Mouse (Mus musculus): ENCODE data around the gene Hist2h2aa1. TPM values are rescaled to one million over a fixed set of nuclear protein-coding genes. Genes with fewer than 3 reads are reported as not detected.
"Not testable (repeated sequence)": the region's sequence is repeated elsewhere in the genome, so short reads cannot be mapped to it uniquely, and the experiment has no call there.

Gene Hist2h2aa1
- polyA plus RNA-seq, 1 experiment from 2014 or later = 8.1 TPM

DNA sequence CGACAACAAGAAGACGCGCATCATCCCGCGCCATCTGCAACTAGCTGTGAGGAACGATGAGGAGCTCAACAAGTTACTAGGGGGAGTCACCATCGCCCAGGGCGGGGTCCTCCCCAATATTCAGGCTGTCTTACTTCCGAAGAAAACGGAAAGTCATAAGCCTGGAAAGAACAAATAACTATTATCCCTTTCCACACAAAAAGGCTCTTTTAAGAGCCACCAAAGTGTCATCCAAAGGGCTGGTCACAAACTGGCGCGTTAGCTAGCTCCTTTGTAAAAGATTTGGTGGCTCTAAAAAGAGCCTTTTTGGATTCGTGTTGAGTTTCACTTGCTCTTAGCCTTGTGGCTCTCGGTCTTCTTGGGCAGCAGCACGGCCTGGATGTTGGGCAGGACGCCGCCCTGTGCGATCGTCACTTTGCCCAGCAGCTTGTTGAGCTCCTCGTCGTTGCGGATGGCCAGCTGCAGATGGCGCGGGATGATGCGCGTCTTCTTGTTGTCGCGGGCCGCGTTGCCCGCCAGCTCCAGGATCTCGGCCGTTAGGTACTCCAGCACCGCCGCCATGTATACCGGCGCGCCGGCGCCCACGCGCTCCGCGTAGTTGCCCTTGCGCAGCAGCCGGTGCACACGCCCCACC lies 25.0 kb upstream of the Hist2h2aa1 start:
- peaks cover 70% of the 10 kb centered on the region for H3K4me1 ChIP-seq
- peak overlapping the region; percentile 95 for H3K27ac ChIP-seq
- peak; percentile 60 for DNase-seq (ENCODE audit: extremely low spot score, low spot score)
- whole genome bisulfite sequencing = under 1% methylated on average over 43 of the region's 47 CpGs
- not testable (repeated sequence) for H3K36me3 ChIP-seq (replicated peaks); H3K9me3 ChIP-seq; H3K27me3 ChIP-seq (ENCODE audit: poor library complexity, severe bottlenecking)
- H3K4me3 ChIP-seq = peak overlapping the region; percentile 69

GRCm38 (mm10) chr3:96220765-96221639 lies 24.3 kb upstream of the Hist2h2aa1 start, which contains the start of the genes Hist2h2ac and Hist2h2be:
TSS of gene Hist2h2ac (minus strand) at chr3:96220880.
TSS of gene Hist2h2be (plus strand) at chr3:96221119.
- no peaks in the 10 kb centered on the region for H3K9me3 ChIP-seq
- under 1% methylated on average over 43 of the region's 43 CpGs for WGBS

DNA sequence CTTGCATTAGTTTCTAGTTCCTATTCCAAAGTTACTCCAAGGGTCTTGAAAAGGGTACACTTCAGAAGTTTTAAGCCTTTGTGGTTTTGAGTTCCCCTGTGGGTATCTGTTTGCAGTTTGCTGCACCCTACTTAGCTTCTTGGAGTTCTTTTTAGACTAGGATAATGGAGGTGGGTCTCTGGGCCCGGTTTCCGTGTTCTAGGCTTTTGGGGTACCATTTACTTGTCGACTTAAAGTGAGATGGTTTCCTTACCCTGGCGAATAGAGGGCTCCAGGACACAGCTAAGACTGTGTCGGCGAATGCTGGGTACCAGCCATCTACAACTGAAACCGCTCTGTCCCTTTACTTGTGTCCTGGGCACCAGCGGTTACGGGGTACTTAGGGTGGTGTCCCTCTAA lies 23.7 kb upstream of the Hist2h2aa1 start:
- WGBS = 17% methylated on average over 9 of the region's 9 CpGs
- no peaks in the 10 kb centered on the region for H3K36me3 ChIP-seq (replicated peaks)
- H3K4me1 ChIP-seq = peaks cover 74% of the 10 kb centered on the region
- DNase-seq (ENCODE audit: extremely low spot score, low spot score) = peak; percentile 30
- peak overlapping the region; percentile 69 for H3K4me3 ChIP-seq
- no peaks in the 10 kb centered on the region for H3K27me3 ChIP-seq (ENCODE audit: poor library complexity, severe bottlenecking)
- no peaks in the 10 kb centered on the region for H3K9me3 ChIP-seq
- peak overlapping the region; percentile 95 for H3K27ac ChIP-seq

More at GRCm38 (mm10) chr3:96220765-96221639, 24.3 kb upstream of the Hist2h2aa1 start, which contains the start of the genes Hist2h2ac and Hist2h2be:
- H3K4me3 ChIP-seq = peak within 1 kb of the TSS; percentile 69
- DNase-seq (ENCODE audit: extremely low spot score, low spot score) = peak; percentile 84
- H3K36me3 ChIP-seq (replicated peaks) = no peaks in the 10 kb centered on the region
- peak within 1 kb of the TSS; percentile 95 for H3K27ac ChIP-seq
- peaks cover 73% of the 10 kb centered on the region for H3K4me1 ChIP-seq
- H3K27me3 ChIP-seq (ENCODE audit: poor library complexity, severe bottlenecking) = no peaks in the 10 kb centered on the region

GRCm38 (mm10) chr3:96222774-96223173 lies 22.5 kb upstream of the Hist2h2aa1 start:
- no peaks in the 10 kb centered on the region for H3K27me3 ChIP-seq (ENCODE audit: poor library complexity, severe bottlenecking)
- peaks cover 82% of the 10 kb centered on the region for H3K4me1 ChIP-seq
- no peak for DNase-seq (ENCODE audit: extremely low spot score, low spot score)
- no peaks in the 10 kb centered on the region for H3K9me3 ChIP-seq
- WGBS = 95% methylated on average over 4 of the region's 4 CpGs
- peak overlapping the region; percentile 69 for H3K4me3 ChIP-seq
- no peaks in the 10 kb centered on the region for H3K36me3 ChIP-seq (replicated peaks)
- H3K27ac ChIP-seq = peak overlapping the region; percentile 95; the same call in 1 of the 2 replicates

- Histone ChIP-seq H3K4me3 (peak overlapping the region; percentile 20; the same call in 1 of the 2 replicates), H3K36me3 (replicated peaks) (no peaks in the 10 kb centered on the region), H3K27ac (peak overlapping the region; percentile 74), H3K27me3 (ENCODE audit: poor library complexity, severe bottlenecking) (no peaks in the 10 kb centered on the region), H3K4me1 (peaks cover 68% of the 10 kb centered on the region), H3K9me3 (no peaks in the 10 kb centered on the region)
- DNase-seq (ENCODE audit: extremely low spot score, low spot score) = no peak
- WGBS = 9% methylated on average over 2 of the region's 2 CpGs
Observed at GRCm38 (mm10) chr3:96225421-96225820, 19.9 kb upstream of the Hist2h2aa1 start.

- peak overlapping the region; percentile 30; the same call in 1 of the 2 replicates for H3K27ac ChIP-seq
- H3K4me1 ChIP-seq = peaks cover 58% of the 10 kb centered on the region
- no peaks in the 10 kb centered on the region for H3K27me3 ChIP-seq (ENCODE audit: poor library complexity, severe bottlenecking)
- no peaks in the 10 kb centered on the region for H3K9me3 ChIP-seq
- no peak for DNase-seq (ENCODE audit: extremely low spot score, low spot score)
- H3K4me3 ChIP-seq = no peak overlapping the region; the same call in 1 of the 2 replicates
- H3K36me3 ChIP-seq (replicated peaks) = no peaks in the 10 kb centered on the region
- WGBS = 72% methylated on average over 8 of the region's 8 CpGs
Observed at GRCm38 (mm10) chr3:96226695-96227648, 18.3 kb upstream of the Hist2h2aa1 start.

DNA sequence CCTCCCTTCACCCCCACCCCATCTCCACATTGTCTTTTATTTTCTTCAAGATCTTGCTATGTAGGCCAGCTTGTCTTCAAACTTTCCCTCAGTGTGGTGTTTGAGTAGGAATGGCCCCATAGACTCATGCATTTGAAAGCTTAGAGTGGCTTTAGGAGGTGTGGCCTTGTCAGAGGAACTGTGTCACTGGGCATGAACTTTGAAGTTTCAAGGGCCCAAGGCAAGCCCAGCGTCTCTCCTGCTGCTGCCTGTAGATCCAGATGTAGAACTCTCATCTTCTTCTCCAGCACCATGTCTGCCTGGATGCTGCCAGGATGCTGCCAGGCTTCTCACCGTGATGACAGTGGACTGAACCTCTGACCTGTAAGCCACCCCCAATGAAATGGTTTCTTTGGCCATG lies 16.5 kb upstream of the Hist2h2aa1 start:
- Histone ChIP-seq H3K4me3 (no peak overlapping the region), H3K27me3 (ENCODE audit: poor library complexity, severe bottlenecking) (no peaks in the 10 kb centered on the region), H3K9me3 (no peaks in the 10 kb centered on the region), H3K27ac (no peak overlapping the region), H3K36me3 (replicated peaks) (no peaks in the 10 kb centered on the region), H3K4me1 (peaks cover 39% of the 10 kb centered on the region)
- WGBS = 85% methylated on average over 2 of the region's 2 CpGs
- DNase-seq (ENCODE audit: extremely low spot score, low spot score) = no peak

GRCm38 (mm10) chr3:96230404-96230803 lies 14.9 kb upstream of the Hist2h2aa1 start:
- 77% methylated on average over 2 of the region's 2 CpGs for WGBS
- Histone ChIP-seq H3K36me3 (replicated peaks) (no peaks in the 10 kb centered on the region), H3K4me1 (peaks cover 23% of the 10 kb centered on the region), H3K27me3 (ENCODE audit: poor library complexity, severe bottlenecking) (no peaks in the 10 kb centered on the region), H3K9me3 (no peaks in the 10 kb centered on the region), H3K27ac (no peak overlapping the region), H3K4me3 (no peak overlapping the region)
- DNase-seq (ENCODE audit: extremely low spot score, low spot score) = no peak

DNA sequence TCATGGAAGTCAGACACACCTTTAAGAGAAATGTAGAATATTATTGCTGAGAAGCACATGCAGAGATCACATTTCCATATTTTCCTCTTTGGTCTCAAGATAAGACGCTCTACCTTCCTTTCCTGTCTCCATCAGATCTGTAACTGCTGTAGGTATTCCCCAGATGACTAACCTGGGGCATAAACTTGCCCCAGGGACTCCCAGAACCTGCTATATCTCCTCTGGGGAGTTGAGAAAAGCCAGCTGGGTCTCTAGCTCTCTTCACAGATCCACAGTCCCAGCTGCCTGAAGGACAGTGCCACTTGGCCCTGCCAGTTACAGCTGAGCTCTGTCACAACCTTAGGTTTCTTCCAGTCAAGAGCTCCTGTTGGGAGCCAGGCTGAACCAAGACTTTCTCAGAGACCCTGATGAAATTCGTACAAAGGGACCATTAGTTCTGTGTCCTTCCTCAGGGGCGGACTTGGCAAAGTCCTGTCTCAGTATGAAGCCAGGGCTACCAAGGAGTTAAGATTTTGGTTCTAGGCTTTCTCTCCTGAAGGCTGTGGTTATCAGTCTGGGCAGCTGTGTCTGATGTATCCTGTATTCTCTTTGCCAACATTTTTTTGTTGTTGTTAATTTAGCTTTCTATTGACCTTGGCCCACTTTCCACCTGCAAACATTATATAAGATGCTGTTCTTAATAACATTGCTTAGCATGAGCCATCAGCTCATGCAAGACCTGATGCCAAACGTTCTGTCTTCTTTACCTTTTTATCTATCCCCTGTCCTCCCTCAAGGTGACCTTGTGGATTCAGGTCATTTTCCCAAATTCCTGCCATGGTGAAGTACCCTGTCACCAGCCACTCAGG lies 14.2 kb upstream of the Hist2h2aa1 start:
- peaks cover 16% of the 10 kb centered on the region for H3K4me1 ChIP-seq
- no peaks in the 10 kb centered on the region for H3K36me3 ChIP-seq (replicated peaks)
- no peak overlapping the region for H3K4me3 ChIP-seq
- H3K27ac ChIP-seq = no peak overlapping the region
- no peaks in the 10 kb centered on the region for H3K9me3 ChIP-seq
- no peak for DNase-seq (ENCODE audit: extremely low spot score, low spot score)
- no peaks in the 10 kb centered on the region for H3K27me3 ChIP-seq (ENCODE audit: poor library complexity, severe bottlenecking)
- WGBS = 81% methylated on average over 4 of the region's 4 CpGs

DNA sequence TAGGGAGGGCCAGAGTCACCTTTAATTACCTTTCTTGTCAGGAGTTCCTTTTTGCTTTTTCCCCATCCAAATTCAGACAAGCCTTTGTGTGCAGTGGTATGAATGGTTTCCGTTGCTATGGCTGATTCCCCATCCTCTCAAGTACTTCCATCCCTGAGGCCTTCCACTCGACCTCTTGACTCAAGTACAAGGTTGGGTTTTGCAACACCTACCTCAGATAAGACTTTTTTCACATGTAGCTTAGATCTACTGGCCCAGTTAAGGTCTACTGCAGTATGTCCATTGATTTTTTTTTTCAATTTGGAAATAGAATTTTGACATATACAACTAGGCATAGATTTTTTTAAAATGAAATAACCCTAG lies 13.6 kb upstream of the Hist2h2aa1 start:
- Histone ChIP-seq H3K9me3 (no peaks in the 10 kb centered on the region), H3K4me1 (peaks cover 13% of the 10 kb centered on the region), H3K36me3 (replicated peaks) (no peaks in the 10 kb centered on the region), H3K27me3 (ENCODE audit: poor library complexity, severe bottlenecking) (no peaks in the 10 kb centered on the region), H3K4me3 (no peak overlapping the region), H3K27ac (no peak overlapping the region)
- 69% methylated on average over 2 of the region's 2 CpGs for WGBS
- no peak for DNase-seq (ENCODE audit: extremely low spot score, low spot score)

- peaks cover 18% of the 10 kb centered on the region for H3K4me1 ChIP-seq
- WGBS = 96% methylated on average over 2 of the region's 2 CpGs
- no peak overlapping the region for H3K4me3 ChIP-seq
- H3K27ac ChIP-seq = no peak overlapping the region
- DNase-seq (ENCODE audit: extremely low spot score, low spot score) = no peak
- H3K36me3 ChIP-seq (replicated peaks) = no peaks in the 10 kb centered on the region
- no peaks in the 10 kb centered on the region for H3K27me3 ChIP-seq (ENCODE audit: poor library complexity, severe bottlenecking)
- H3K9me3 ChIP-seq = no peaks in the 10 kb centered on the region
Observed at GRCm38 (mm10) chr3:96234914-96235313, 10.4 kb upstream of the Hist2h2aa1 start.
